Mouse (Mus musculus): ENCODE results near the gene Lsp1. TPM values are rescaled to one million over a fixed set of nuclear protein-coding genes. Genes with fewer than 3 reads are reported as not detected.

The Lsp1 gene
- polyA plus RNA-seq, 1 experiment from 2014 or later: 6.9 TPM

DNA sequence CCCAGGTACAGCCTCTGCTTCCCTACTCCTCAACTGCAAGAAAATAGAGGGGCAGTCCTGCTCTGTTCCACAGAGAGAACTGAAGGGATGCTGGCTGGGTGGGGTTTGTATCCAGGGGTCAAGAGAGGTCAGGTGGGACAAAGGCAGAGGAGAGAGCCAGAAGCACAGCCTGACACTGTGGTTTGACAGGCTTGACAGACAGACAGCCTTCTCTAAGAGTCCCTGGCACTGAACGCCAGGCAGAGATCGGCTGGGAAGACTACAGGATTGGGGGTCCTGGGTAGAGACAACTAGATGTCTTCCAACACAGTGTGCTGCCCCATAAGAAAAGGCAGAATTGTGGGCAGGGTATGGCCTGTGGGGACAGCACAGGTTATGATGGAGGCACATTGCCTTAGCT lies 18.0 kb downstream of the Lsp1 start:
- no peak overlapping the region for H3K4me3 ChIP-seq (replicated peaks)
- H3K27me3 ChIP-seq (replicated peaks): no peaks in the 10 kb centered on the region
- H3K4me1 ChIP-seq: peaks cover 22% of the 10 kb centered on the region
- H3K27ac ChIP-seq (replicated peaks): no peak overlapping the region
- no peaks in the 10 kb centered on the region for H3K36me3 ChIP-seq
- 81% methylated on average over 2 of the region's 2 CpGs for WGBS
- no peak for ATAC-seq (ENCODE audit: low FRiP score)
- no peak overlapping the region for H3K4me2 ChIP-seq
- no peaks in the 10 kb centered on the region for H3K9me3 ChIP-seq (replicated peaks)
- no peak overlapping the region for H3K9ac ChIP-seq (replicated peaks)

DNA sequence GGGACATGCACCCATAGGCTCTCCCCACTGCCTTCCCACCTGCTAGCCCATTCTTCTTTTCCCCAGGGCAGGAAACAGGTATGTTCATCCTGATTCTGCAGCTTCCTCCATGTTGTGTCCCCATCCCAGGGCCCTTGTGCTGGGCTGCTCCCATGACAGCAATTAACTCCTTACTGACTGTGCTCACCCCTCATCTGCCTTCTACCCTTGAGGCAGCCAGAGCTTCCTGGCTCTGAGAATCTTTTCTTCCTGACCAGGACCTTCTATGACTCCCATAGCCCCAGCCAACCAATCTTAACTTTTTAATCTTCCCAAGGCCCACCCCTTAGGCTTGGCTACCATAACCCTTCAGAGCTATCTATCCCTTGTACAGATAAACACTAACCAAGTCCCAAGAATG lies 18.7 kb downstream of the Lsp1 start:
- Histone ChIP-seq H3K4me3 (replicated peaks) (no peak overlapping the region), H3K9ac (replicated peaks) (no peak overlapping the region), H3K27me3 (replicated peaks) (no peaks in the 10 kb centered on the region; the same call in 1 of the 2 replicates), H3K27ac (replicated peaks) (no peak overlapping the region), H3K36me3 (no peaks in the 10 kb centered on the region), H3K9me3 (replicated peaks) (no peaks in the 10 kb centered on the region), H3K4me2 (no peak overlapping the region), H3K4me1 (peaks cover 22% of the 10 kb centered on the region)
- ATAC-seq (ENCODE audit: low FRiP score): no peak

DNA sequence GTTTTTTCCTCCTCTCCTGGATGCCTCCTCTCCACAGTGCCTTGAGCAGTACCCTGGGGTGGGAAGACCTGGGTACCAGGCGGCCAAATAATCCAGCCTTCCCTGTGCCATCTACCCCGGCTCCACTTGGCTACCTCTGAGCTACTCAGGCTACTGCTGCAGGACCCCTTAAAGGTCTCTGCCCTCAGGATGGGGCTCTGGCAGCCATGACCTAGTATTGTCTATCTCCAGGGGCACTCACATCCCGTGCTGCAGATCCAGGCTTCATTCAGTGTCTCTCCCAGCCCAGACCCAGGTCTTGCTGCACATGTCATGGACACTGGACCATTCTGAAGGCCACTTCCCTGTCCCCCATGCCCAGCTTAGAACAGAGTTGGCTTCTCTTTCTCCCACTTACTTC lies 19.3 kb downstream of the Lsp1 start:
- no peak overlapping the region for H3K27ac ChIP-seq (replicated peaks)
- H3K9ac ChIP-seq (replicated peaks): no peak overlapping the region
- ATAC-seq (ENCODE audit: low FRiP score): no peak
- 95% methylated on average over 3 of the region's 3 CpGs for WGBS
- H3K9me3 ChIP-seq (replicated peaks): no peaks in the 10 kb centered on the region
- no peaks in the 10 kb centered on the region; the same call in 1 of the 2 replicates for H3K27me3 ChIP-seq (replicated peaks)
- H3K36me3 ChIP-seq: no peaks in the 10 kb centered on the region
- H3K4me3 ChIP-seq (replicated peaks): no peak overlapping the region
- H3K4me1 ChIP-seq: peaks cover 22% of the 10 kb centered on the region
- H3K4me2 ChIP-seq: no peak overlapping the region

DNA sequence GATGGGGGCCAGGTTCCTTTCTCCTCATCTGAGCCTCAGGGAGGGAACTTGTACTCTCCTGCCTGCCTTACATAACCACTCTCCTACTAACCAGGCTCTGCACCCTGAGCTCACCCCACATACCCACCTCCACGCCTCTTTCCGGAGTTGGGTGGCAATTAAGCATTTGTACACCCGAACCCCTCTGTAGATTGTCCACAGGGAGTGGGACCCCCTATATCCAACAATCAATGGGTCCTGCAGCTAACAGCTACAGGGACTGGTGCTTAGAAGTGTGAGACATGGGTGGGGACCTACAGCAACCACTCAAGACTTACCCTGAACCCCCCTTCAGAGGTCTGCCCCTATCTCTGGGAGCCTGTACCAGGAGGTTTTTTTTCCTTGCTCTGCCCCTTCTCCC lies 20.1 kb downstream of the Lsp1 start:
- no peaks in the 10 kb centered on the region for H3K9me3 ChIP-seq (replicated peaks)
- no peak for ATAC-seq (ENCODE audit: low FRiP score)
- no peak overlapping the region for H3K4me3 ChIP-seq (replicated peaks)
- H3K27me3 ChIP-seq (replicated peaks): no peaks in the 10 kb centered on the region; the same call in 1 of the 2 replicates
- H3K27ac ChIP-seq (replicated peaks): no peak overlapping the region
- H3K4me1 ChIP-seq: peaks cover 22% of the 10 kb centered on the region
- H3K36me3 ChIP-seq: no peaks in the 10 kb centered on the region
- 99% methylated on average over 3 of the region's 3 CpGs for whole genome bisulfite sequencing
- no peak overlapping the region for H3K4me2 ChIP-seq
- no peak overlapping the region for H3K9ac ChIP-seq (replicated peaks)

DNA sequence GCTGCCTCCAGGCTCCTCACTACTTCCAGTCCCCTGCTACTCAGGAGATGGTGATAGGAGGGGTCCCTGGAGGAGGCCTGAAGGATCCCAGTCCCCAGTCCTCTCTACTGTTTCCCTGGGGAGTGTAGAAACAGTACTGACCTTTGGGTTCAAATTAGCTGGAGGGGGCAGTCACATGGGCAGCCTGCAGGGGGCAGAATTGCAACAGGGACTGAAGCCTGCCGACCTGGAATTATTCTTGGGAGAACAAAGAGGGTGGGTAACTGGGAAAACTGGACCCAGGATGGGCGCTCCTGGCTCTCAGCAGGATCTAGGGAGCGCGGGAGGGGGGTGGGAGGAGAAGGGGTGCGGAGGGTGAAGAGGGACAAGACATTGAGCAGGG lies 20.6 kb downstream of the Lsp1 start:
- 4% methylated on average over 5 of the region's 5 CpGs for WGBS
- Histone ChIP-seq H3K4me3 (replicated peaks) (peak overlapping the region; percentile 22; the same call in 1 of the 2 replicates), H3K9ac (replicated peaks) (peak overlapping the region; percentile 45), H3K4me2 (peak overlapping the region; percentile 57), H3K9me3 (replicated peaks) (no peaks in the 10 kb centered on the region), H3K4me1 (peaks cover 22% of the 10 kb centered on the region), H3K27ac (replicated peaks) (peak overlapping the region; percentile 78), H3K36me3 (no peaks in the 10 kb centered on the region), H3K27me3 (replicated peaks) (no peaks in the 10 kb centered on the region; the same call in 1 of the 2 replicates)
- ATAC-seq (ENCODE audit: low FRiP score): no peak; the same call in 1 of the 2 replicates

DNA sequence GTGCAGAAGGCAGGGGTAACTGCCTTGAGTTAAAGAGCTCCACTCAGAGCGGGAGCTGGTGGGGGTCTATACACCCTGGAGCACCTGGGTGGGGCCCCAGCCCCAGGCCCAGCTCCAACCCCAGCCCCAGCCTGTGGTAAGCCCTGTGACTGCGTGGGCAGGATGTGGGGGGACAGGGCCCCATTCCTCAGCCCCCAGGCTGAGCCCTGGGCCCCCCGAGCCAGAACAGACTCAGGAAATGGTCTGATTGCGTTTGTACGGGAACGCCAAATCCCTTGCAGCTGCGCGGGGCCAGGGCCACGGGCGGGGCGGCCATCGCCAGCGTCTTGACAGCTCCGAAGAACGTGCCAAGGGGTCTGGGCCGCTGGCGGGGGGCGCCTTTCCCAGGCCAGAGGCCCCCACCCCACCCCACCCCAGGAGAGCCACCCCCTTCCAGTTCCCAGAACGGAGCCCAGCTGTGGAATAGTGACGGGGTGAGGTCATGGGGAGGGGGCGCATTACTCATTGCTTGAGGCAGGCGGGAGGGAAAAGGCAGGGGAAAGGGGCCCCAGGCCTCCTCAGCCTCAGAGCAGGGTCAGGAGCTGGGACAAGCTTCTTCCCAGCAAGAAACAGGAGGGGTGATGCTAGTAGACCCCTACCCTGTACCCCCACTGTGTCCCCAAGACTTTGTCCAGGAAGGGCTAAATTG lies 21.1 kb downstream of the Lsp1 start:
- 2% methylated on average over 22 of the region's 22 CpGs for WGBS

DNA sequence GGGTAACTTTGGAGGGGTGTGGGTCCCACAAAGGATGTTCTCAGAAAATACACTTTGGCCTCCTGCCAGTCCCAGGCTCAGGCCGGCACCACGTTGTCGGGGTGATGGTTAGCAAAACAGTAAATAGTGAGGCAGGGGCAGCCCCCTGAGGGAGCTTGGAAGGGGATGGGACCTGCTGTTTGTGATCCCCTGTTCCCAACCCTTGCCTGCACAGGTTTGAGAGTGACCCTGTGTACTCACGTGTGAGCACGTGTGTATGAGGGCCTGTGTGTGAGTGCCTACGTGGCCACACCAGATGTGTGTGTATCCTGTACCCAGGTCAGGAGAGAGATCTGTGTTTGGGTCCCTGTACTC lies 21.6 kb downstream of the Lsp1 start:
- Histone ChIP-seq H3K27me3 (replicated peaks) (no peaks in the 10 kb centered on the region; the same call in 1 of the 2 replicates), H3K4me1 (peaks cover 31% of the 10 kb centered on the region), H3K4me3 (replicated peaks) (0 out of 2 replicates have a peak overlapping the region, but pooled peaks have one; percentile 22), H3K9ac (replicated peaks) (peak overlapping the region; percentile 45; the same call in 1 of the 2 replicates), H3K36me3 (no peaks in the 10 kb centered on the region), H3K4me2 (peak overlapping the region; percentile 57), H3K27ac (replicated peaks) (peak overlapping the region; percentile 78), H3K9me3 (replicated peaks) (no peaks in the 10 kb centered on the region)
- peak; percentile 12; the same call in 1 of the 2 replicates for ATAC-seq (ENCODE audit: low FRiP score)
- WGBS: 15% methylated on average over 6 of the region's 6 CpGs

More for the DNA sequence above, 21.1 kb downstream of the Lsp1 start:
- H3K4me3 ChIP-seq (replicated peaks): peak overlapping the region; percentile 22
- no peaks in the 10 kb centered on the region for H3K36me3 ChIP-seq
- H3K27me3 ChIP-seq (replicated peaks): no peaks in the 10 kb centered on the region; the same call in 1 of the 2 replicates
- peaks cover 26% of the 10 kb centered on the region for H3K4me1 ChIP-seq
- no peaks in the 10 kb centered on the region for H3K9me3 ChIP-seq (replicated peaks)
- peak overlapping the region; percentile 45 for H3K9ac ChIP-seq (replicated peaks)
- H3K4me2 ChIP-seq: peak overlapping the region; percentile 57
- peak; percentile 46 for ATAC-seq (ENCODE audit: low FRiP score)
- peak overlapping the region; percentile 78 for H3K27ac ChIP-seq (replicated peaks)

DNA sequence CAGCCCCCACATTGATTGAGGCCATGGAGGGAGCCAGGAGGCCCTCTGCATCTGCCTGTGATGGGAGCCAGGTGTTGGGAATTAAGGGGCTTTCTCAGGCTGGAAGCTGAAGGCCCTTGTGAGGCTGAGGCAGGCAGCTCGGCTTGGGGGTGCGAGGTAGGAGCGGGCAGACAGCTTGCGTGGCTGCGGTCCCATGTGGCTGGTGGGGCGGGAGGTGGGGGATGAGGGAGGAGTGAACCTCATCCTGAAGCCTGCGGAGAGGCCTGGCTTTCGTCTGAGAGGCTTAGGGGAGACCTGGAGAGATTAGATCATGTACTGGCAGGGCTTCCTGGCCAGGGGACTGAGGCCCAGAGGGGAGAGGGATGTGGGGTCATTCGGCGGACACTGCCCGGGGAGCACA lies 22.5 kb downstream of the Lsp1 start:
- no peak for ATAC-seq (ENCODE audit: low FRiP score)

DNA sequence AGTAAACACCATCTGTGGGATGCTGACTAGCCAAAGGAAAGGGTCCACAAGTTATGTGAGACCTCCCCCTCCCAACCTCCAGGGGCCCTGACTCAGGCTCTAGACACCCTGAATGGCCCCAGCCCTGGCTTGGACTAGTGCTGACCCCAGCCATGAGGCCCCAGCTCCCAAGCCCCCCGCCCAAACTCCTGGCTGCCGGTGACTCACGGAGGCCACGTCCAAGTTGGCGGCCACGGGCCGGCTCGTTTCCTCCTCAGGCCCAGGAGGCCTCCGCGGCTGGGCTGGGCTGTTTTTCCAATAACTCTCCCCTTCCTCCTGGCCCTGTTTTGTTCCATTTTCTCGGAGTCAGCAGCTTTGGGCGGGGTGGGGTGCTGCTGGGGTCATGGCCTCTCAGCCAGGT lies 24.2 kb downstream of the Lsp1 start:
- Histone ChIP-seq H3K4me3 (replicated peaks) (no peak overlapping the region), H3K27me3 (replicated peaks) (no peaks in the 10 kb centered on the region; the same call in 1 of the 2 replicates), H3K36me3 (no peaks in the 10 kb centered on the region), H3K9ac (replicated peaks) (no peak overlapping the region), H3K27ac (replicated peaks) (no peak overlapping the region), H3K4me1 (peaks cover 38% of the 10 kb centered on the region), H3K9me3 (replicated peaks) (no peaks in the 10 kb centered on the region), H3K4me2 (no peak overlapping the region)
- no peak for ATAC-seq (ENCODE audit: low FRiP score)
- WGBS: 87% methylated on average over 12 of the region's 12 CpGs

More for the DNA sequence above, 22.5 kb downstream of the Lsp1 start:
- no peaks in the 10 kb centered on the region for H3K9me3 ChIP-seq (replicated peaks)
- no peak overlapping the region for H3K9ac ChIP-seq (replicated peaks)
- H3K27me3 ChIP-seq (replicated peaks): no peaks in the 10 kb centered on the region; the same call in 1 of the 2 replicates
- peak overlapping the region; percentile 78 for H3K27ac ChIP-seq (replicated peaks)
- peaks cover 38% of the 10 kb centered on the region for H3K4me1 ChIP-seq
- no peak overlapping the region for H3K4me2 ChIP-seq
- no peak overlapping the region for H3K4me3 ChIP-seq (replicated peaks)
- 57% methylated on average over 11 of the region's 11 CpGs for WGBS
- H3K36me3 ChIP-seq: no peaks in the 10 kb centered on the region

DNA sequence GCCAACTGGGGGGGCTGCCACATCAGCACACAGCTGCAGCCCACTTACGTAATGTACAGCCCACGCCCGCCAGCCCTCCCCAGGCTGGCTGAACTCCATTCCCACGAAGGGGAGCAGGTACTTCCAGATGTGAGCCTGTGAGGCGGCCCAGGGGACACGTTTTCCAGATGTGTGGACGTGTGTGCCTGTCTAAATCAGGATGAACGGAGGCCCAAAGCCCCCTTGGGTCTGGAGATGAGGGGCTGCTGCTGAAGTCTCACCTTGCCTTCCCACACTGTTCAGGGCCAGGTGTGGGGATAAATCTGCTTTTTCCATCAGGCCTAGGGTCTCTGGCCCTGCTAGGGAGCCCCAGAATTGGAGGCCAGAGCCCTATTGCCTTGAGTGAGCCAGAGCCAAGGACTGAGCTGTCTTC lies 26.1 kb downstream of the Lsp1 start:
- H3K4me3 ChIP-seq (replicated peaks): no peak overlapping the region
- H3K27me3 ChIP-seq (replicated peaks): no peaks in the 10 kb centered on the region; the same call in 1 of the 2 replicates
- 59% methylated on average over 8 of the region's 8 CpGs for WGBS
- H3K4me1 ChIP-seq: peaks cover 30% of the 10 kb centered on the region
- no peaks in the 10 kb centered on the region for H3K36me3 ChIP-seq
- no peak for ATAC-seq (ENCODE audit: low FRiP score)
- no peak overlapping the region for H3K4me2 ChIP-seq
- no peak overlapping the region for H3K9ac ChIP-seq (replicated peaks)
- peak overlapping the region; percentile 54 for H3K27ac ChIP-seq (replicated peaks)
- no peaks in the 10 kb centered on the region for H3K9me3 ChIP-seq (replicated peaks)

DNA sequence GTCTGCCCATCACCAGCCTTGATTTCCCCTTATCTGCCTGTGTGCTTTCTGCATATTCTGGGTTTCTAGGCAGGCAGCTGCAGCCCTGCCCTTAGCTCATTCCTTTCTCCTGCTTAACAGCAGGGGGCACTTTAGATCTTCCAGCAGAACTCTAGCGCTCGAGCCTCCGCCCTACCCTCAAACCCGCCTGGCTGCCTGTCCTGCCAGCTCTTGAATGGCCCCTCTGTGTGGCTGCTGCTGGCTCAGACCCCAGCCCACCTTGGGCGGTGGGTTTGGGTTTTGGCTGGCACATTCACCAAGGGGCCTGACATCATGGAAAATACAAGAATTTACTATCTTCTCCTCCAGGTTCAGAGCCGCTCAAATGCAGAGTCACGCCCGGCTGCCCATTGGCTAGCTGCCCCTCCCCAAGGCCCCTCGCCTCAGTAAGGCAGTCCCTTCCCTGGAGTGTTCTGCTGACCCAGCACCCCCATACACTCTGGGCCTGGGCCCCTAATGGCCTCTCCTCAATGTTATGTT lies 26.8 kb downstream of the Lsp1 start:
- Histone ChIP-seq H3K27ac (replicated peaks) (peak overlapping the region; percentile 54), H3K9ac (replicated peaks) (no peak overlapping the region)
- 16% methylated on average over 9 of the region's 9 CpGs for WGBS

DNA sequence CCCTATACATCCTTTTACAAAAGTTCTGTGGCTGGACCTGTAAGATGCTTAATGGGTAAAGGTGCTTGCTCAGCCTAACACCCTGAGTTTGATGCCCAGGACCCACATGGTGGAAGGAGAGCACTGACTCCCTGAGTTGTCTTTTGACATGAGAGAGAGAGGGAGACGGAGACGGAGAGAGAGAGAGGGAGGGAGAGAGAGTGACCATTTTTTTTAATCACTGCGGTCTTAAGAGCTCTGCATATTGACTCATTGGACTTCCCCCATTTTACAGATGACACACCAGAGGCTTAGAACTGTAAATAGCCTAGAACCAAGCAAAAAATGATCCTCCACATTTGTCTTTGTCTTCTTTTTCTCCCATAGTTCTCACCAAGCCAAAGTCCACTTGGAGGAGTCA lies 27.4 kb downstream of the Lsp1 start:
- Histone ChIP-seq H3K4me3 (replicated peaks) (no peak overlapping the region), H3K27ac (replicated peaks) (peak overlapping the region; percentile 34; the same call in 1 of the 2 replicates)
- WGBS: 80% methylated on average over 3 of the region's 3 CpGs

More for the DNA sequence above, 26.8 kb downstream of the Lsp1 start:
- H3K9me3 ChIP-seq (replicated peaks): no peaks in the 10 kb centered on the region
- no peaks in the 10 kb centered on the region for H3K36me3 ChIP-seq
- no peaks in the 10 kb centered on the region; the same call in 1 of the 2 replicates for H3K27me3 ChIP-seq (replicated peaks)
- ATAC-seq (ENCODE audit: low FRiP score): peak; percentile 77
- H3K4me2 ChIP-seq: 0 out of 2 replicates have a peak overlapping the region, but pooled peaks have one; percentile 2
- H3K4me1 ChIP-seq: peaks cover 24% of the 10 kb centered on the region
- H3K4me3 ChIP-seq (replicated peaks): no peak overlapping the region

More for the DNA sequence above, 27.4 kb downstream of the Lsp1 start:
- H3K4me1 ChIP-seq: peaks cover 19% of the 10 kb centered on the region
- H3K36me3 ChIP-seq: no peaks in the 10 kb centered on the region
- no peaks in the 10 kb centered on the region for H3K9me3 ChIP-seq (replicated peaks)
- no peaks in the 10 kb centered on the region; the same call in 1 of the 2 replicates for H3K27me3 ChIP-seq (replicated peaks)
- no peak for ATAC-seq (ENCODE audit: low FRiP score)
- H3K9ac ChIP-seq (replicated peaks): no peak overlapping the region
- H3K4me2 ChIP-seq: no peak overlapping the region

Measured in neural tube, embryonic 15.5 days (tissue).